Mouse (Mus musculus): ENCODE measurements around the gene Psmd11. TPM values are rescaled to one million over a fixed set of nuclear protein-coding genes. Genes with fewer than 3 reads are reported as not detected.
"Not testable (repeated sequence)": the region's sequence is repeated elsewhere in the genome, so short reads cannot be mapped to it uniquely, and the experiment has no call there.

The Psmd11 gene
- polyA plus RNA-seq, 1 experiment = 71.3 TPM

DNA sequence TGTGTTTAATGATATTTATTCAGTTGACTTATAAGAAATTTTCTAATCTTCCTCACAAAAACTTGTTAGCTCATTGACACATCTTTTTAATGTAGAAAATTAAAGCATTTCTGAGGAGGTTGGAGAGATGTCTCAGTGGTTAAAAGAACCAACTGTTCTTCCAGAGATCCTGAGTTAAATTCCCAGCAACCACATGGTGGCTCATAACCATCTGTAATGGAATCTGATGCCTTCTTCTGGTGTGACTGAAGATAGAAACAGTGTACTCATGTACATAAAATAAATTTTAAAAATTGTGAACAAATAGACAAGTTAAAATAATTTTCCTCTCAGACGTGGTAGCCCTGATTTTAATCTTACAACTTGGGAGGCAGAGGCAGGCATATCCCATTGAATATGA lies 38.5 kb upstream of the Psmd11 start:
- WGBS = 61% methylated on average over 1 of the region's 1 CpGs
- H3K4me3 ChIP-seq (replicated peaks; ENCODE audit: control insufficient read depth, low read depth, low read length) = no peak overlapping the region
- TF ChIP-seq CTCF (IDR thresholded peaks at IDR 0.05; ENCODE audit: control insufficient read depth, insufficient read depth, low read length) (no peak), POLR2A (IDR thresholded peaks at IDR 0.05; ENCODE audit: borderline replicate concordance, control insufficient read depth, low read depth, low read length) (no peak)
- H3K4me1 ChIP-seq (ENCODE audit: control insufficient read depth, insufficient read depth, low read length) = peaks cover 2% of the 10 kb centered on the region; the same call in 1 of the 2 replicates
- H3K27ac ChIP-seq (ENCODE audit: control insufficient read depth, insufficient read depth, low read depth, low read length, poor library complexity) = no peak overlapping the region

DNA sequence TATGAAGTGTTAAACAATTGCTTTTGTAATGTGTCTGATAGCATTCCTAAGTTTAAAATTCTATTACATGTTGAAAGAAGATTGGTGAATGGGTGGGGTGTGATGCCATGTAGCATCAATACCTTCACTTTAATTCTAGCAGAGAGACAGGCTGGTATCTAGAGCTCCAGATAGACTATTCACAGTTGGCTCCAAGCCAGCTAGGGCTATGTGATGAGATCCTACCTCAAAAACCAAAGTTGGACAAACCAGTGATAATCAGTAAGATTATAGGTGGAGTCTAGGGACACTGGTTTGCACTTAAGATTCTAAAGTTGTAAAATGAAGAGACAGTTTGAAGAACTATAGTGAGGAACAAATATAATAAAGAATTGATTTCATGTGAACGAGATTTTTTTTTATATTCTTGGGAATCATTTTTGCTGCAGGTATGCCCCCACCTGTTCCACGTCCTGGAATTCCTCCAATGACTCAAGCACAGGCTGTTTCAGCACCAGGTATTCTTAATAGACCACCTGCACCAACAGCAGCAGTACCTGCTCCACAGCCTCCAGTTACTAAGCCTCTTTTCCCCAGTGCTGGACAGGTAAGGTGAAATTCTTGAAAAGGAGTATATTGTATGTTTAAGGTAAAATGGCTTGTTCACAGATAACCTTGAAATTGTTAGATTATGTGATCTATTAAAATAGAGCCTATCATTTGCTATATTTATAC lies 36.9 kb upstream of the Psmd11 start:
- Histone ChIP-seq H3K4me1 (ENCODE audit: control insufficient read depth, insufficient read depth, low read length) (no peaks in the 10 kb centered on the region; the same call in 1 of the 2 replicates), H3K4me3 (replicated peaks; ENCODE audit: control insufficient read depth, low read depth, low read length) (no peak overlapping the region), H3K27ac (ENCODE audit: control insufficient read depth, insufficient read depth, low read depth, low read length, poor library complexity) (no peak overlapping the region)
- WGBS = 88% methylated on average over 2 of the region's 2 CpGs
- no peak for TF ChIP-seq POLR2A (IDR thresholded peaks at IDR 0.05; ENCODE audit: borderline replicate concordance, control insufficient read depth, low read depth, low read length)
- TF ChIP-seq CTCF (IDR thresholded peaks at IDR 0.05; ENCODE audit: control insufficient read depth, insufficient read depth, low read length) = no peak

DNA sequence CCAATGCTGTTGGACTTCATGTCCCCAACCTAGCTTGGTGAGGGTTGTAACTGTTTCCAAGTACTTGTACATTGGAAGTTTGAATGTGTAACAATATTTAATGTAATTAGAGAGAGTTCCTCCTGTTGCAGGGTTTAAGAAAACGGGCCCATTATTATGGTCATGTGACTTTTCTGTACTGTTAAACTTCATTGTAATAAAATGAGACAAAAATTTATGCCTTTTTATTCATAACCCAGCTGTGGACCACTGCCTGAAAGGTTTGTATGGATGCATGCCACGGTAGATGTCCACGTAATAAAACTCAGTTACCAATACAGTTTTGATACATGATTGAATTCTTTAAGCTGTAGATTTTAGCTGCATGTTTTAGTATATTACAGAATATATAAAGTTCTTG lies 32.5 kb upstream of the Psmd11 start:
- Histone ChIP-seq H3K4me1 (ENCODE audit: control insufficient read depth, insufficient read depth, low read length) (no peaks in the 10 kb centered on the region), H3K4me3 (replicated peaks; ENCODE audit: control insufficient read depth, low read depth, low read length) (no peak overlapping the region), H3K27ac (ENCODE audit: control insufficient read depth, insufficient read depth, low read depth, low read length, poor library complexity) (no peak overlapping the region)
- TF ChIP-seq POLR2A (IDR thresholded peaks at IDR 0.05; ENCODE audit: borderline replicate concordance, control insufficient read depth, low read depth, low read length) = no peak
- no peak for TF ChIP-seq CTCF (IDR thresholded peaks at IDR 0.05; ENCODE audit: control insufficient read depth, insufficient read depth, low read length)
- 87% methylated on average over 3 of the region's 3 CpGs for WGBS

GRCm38 (mm10) chr11:80396617-80397016 lies 31.8 kb upstream of the Psmd11 start:
- 87% methylated on average over 4 of the region's 4 CpGs for WGBS
- Histone ChIP-seq H3K27ac (ENCODE audit: control insufficient read depth, insufficient read depth, low read depth, low read length, poor library complexity) (no peak overlapping the region), H3K4me3 (replicated peaks; ENCODE audit: control insufficient read depth, low read depth, low read length) (no peak overlapping the region), H3K4me1 (ENCODE audit: control insufficient read depth, insufficient read depth, low read length) (no peaks in the 10 kb centered on the region)
- TF ChIP-seq POLR2A (IDR thresholded peaks at IDR 0.05; ENCODE audit: borderline replicate concordance, control insufficient read depth, low read depth, low read length) = no peak
- no peak for TF ChIP-seq CTCF (IDR thresholded peaks at IDR 0.05; ENCODE audit: control insufficient read depth, insufficient read depth, low read length)

GRCm38 (mm10) chr11:80407878-80408277 lies 20.5 kb upstream of the Psmd11 start:
- not testable (repeated sequence) for H3K4me1 ChIP-seq (ENCODE audit: control insufficient read depth, insufficient read depth, low read length); H3K4me3 ChIP-seq (replicated peaks; ENCODE audit: control insufficient read depth, low read depth, low read length); H3K27ac ChIP-seq (ENCODE audit: control insufficient read depth, insufficient read depth, low read depth, low read length, poor library complexity)
- 95% methylated on average over 6 of the region's 6 CpGs for WGBS

GRCm38 (mm10) chr11:80410377-80410776 lies 18.0 kb upstream of the Psmd11 start:
- Histone ChIP-seq H3K27ac (ENCODE audit: control insufficient read depth, insufficient read depth, low read depth, low read length, poor library complexity) (no peak overlapping the region), H3K4me1 (ENCODE audit: control insufficient read depth, insufficient read depth, low read length) (no peaks in the 10 kb centered on the region), H3K4me3 (replicated peaks; ENCODE audit: control insufficient read depth, low read depth, low read length) (no peak overlapping the region)
- no peak for TF ChIP-seq POLR2A (IDR thresholded peaks at IDR 0.05; ENCODE audit: borderline replicate concordance, control insufficient read depth, low read depth, low read length)
- no peak for TF ChIP-seq CTCF (IDR thresholded peaks at IDR 0.05; ENCODE audit: control insufficient read depth, insufficient read depth, low read length)
- 68% methylated on average over 2 of the region's 2 CpGs for WGBS

DNA sequence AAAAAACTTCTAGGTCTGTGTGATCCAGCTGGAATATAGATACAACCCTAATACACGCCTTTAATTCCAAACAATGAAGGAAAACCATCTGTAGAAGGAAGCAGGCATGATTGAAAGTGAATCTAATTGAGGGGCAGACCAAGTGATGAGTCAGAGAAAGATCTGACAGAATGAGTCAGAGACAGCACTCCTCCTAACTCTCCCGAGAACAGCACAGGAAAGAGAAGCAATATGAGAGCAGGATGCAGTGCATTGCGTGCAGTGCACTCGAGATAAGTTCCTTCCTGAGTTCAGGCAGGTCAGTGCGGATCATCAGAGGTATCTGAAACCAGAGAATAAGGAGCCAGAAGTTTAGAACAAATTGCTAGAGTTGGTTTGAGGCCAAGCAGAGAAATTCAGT lies 11.3 kb upstream of the Psmd11 start:
- TF ChIP-seq POLR2A (IDR thresholded peaks at IDR 0.05; ENCODE audit: borderline replicate concordance, control insufficient read depth, low read depth, low read length) (no peak), CTCF (IDR thresholded peaks at IDR 0.05; ENCODE audit: control insufficient read depth, insufficient read depth, low read length) (no peak)
- no peak overlapping the region for H3K27ac ChIP-seq (ENCODE audit: control insufficient read depth, insufficient read depth, low read depth, low read length, poor library complexity)
- WGBS = 75% methylated on average over 5 of the region's 5 CpGs
- H3K4me1 ChIP-seq (ENCODE audit: control insufficient read depth, insufficient read depth, low read length) = peaks cover 2% of the 10 kb centered on the region; the same call in 1 of the 2 replicates
- H3K4me3 ChIP-seq (replicated peaks; ENCODE audit: control insufficient read depth, low read depth, low read length) = no peak overlapping the region

GRCm38 (mm10) chr11:80419743-80420142 lies 8.7 kb upstream of the Psmd11 start:
- 70% methylated on average over 1 of the region's 1 CpGs for WGBS
- Histone ChIP-seq H3K4me1 (ENCODE audit: control insufficient read depth, insufficient read depth, low read length) (peaks cover 2% of the 10 kb centered on the region; the same call in 1 of the 2 replicates), H3K4me3 (replicated peaks; ENCODE audit: control insufficient read depth, low read depth, low read length) (no peak overlapping the region), H3K27ac (ENCODE audit: control insufficient read depth, insufficient read depth, low read depth, low read length, poor library complexity) (no peak overlapping the region)
- no peak for TF ChIP-seq CTCF (IDR thresholded peaks at IDR 0.05; ENCODE audit: control insufficient read depth, insufficient read depth, low read length)
- TF ChIP-seq POLR2A (IDR thresholded peaks at IDR 0.05; ENCODE audit: borderline replicate concordance, control insufficient read depth, low read depth, low read length) = no peak

Measured in bone marrow, adult 2 months (tissue).